Mouse (Mus musculus) central nervous system, embryonic 11.5 days (tissue): ENCODE data around the gene Moxd1. TPM values are rescaled to one million over a fixed set of nuclear protein-coding genes. Genes with fewer than 3 reads are reported as not detected.

Source experiments
- polyA plus RNA-seq: library from polyadenylated mRNA; depleted of rRNA; stranded (reverse); fragments of >200 nt; gene quantifications from 2 replicates; pipeline ENCODE4 v1.2.3, GENCODE M21; 2012; rRNA removed

Moxd1 gene
- 8.5 and 19.2 TPM in 2 replicates for polyA plus RNA-seq

DNA sequence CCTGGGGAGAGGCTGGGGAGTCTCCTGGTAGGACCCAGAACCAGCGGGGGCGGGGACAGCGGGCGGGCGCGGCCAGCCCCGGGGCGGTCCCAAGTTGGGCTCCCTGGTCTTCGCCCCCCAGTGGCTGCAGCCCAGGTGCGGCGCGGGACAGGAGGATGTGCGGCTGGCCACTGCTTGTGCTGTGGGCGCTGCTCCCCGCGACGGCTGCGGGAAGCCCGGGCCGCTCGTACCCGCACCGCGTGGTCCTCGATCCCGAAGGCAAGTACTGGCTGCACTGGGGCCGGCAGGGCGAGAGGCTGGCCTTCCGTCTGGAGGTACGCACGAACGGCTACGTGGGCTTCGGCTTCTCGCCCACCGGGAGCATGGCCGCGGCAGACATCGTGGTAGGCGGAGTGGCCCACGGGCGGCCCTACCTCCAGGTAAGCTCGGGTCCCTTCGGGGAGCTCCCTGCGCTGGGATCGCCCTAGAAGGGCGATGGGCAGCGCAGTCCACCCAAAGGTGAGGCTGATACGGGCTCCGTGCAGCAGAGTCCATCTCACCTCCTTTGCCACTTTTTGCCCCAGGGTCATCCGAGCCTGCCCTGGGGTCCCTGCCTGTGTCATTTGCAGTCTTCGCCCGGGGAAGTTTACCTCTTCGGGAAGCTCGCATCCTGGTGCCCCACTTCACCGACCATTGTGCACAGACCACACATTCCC is at the start of gene Moxd1:
TSS of gene Moxd1 (plus strand) at position 69 of the 695 bp plus-strand sequence.

Other genes with a start within 250 kb of the Moxd1 start
- gene Taar6, start 237.9 kb upstream of the Moxd1 start, polyA plus RNA-seq, result not detected in 2 replicates
- gene Taar7a, start 230.0 kb upstream of the Moxd1 start, polyA plus RNA-seq, result not detected in 2 replicates
- not detected in 2 replicates for gene Taar7b, start 223.6 kb upstream of the Moxd1 start, polyA plus RNA-seq
- not detected in 2 replicates for gene Taar7d, start 196.3 kb upstream of the Moxd1 start, polyA plus RNA-seq
- gene Taar7e, start 185.9 kb upstream of the Moxd1 start, polyA plus RNA-seq, result not detected in 2 replicates
- not detected in 2 replicates for gene Taar7f, start 174.0 kb upstream of the Moxd1 start, polyA plus RNA-seq
- not detected in 2 replicates for gene Taar8a, start 147.0 kb upstream of the Moxd1 start, polyA plus RNA-seq
- not detected in 2 replicates for gene Taar8b, start 131.2 kb upstream of the Moxd1 start, polyA plus RNA-seq
- not detected in 2 replicates for gene Taar8c, start 121.6 kb upstream of the Moxd1 start, polyA plus RNA-seq
- not detected in 2 replicates for gene Taar9, start 114.0 kb upstream of the Moxd1 start, polyA plus RNA-seq
- 37.9 and 67.8 TPM in 2 replicates for gene Stx7, start 74.2 kb upstream of the Moxd1 start, polyA plus RNA-seq